Mouse (Mus musculus): ENCODE measurements around the gene Prrt1.

DNA sequence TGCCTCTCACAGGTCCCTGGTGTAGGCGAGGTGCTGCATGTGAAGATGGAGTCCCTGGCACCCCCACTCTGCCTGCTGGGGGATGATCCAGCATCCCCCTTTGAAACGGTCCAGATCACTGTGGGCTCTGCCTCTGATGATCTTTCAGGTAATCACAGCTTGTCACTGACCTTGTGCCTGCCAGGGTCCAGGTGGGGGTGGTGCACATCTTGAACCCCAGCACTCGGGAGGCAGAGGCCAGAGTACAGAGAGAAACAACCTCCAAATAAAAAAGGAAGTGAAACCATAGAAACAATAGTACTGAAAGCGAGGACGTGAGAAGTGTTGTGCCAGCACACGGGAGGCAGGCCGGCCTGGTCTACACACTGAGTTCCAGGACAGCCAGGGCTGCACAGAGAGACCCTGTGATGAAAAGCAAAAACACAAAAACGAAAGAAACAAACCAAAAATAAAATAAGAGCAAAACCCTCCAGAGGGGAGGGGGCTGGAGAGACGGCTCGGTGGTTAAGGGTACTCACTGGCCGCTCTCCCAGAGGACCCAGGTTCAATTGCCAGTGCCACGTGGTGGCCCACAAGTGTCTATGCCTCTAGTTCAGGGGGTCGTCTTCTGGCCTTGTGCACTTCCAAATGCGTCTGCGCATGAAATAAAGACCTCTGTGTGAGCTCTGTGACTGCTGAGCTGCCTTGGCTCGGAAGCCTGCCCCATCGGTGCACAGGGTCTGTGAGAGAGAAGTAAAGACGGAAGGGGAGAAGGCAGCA is 20.0 kb downstream of the Prrt1 start:
- no peak for TF ChIP-seq POLR2A (IDR thresholded peaks at IDR 0.05; ENCODE audit: insufficient read depth, low read depth, low read length)
- no peak for TF ChIP-seq CTCF (IDR thresholded peaks at IDR 0.05; ENCODE audit: insufficient read depth, low read depth, low read length)

All from olfactory bulb, adult 2 months (tissue).